Mouse (Mus musculus) lung, embryonic 16.5 days (tissue): ENCODE measurements around the gene Micall2. TPM values are rescaled to one million over a fixed set of nuclear protein-coding genes. Genes with fewer than 3 reads are reported as not detected.
"Not testable (repeated sequence)": the region's sequence is repeated elsewhere in the genome, so short reads cannot be mapped to it uniquely, and the experiment has no call there.

Experiments
- ATAC-seq: fragments of 200-750 bp; cut with Nextera tagmentation; 2 replicates; pipeline ENCODE4 v1.8.0; 2017; ENCODE audit warnings: low read depth, mild to moderate bottlenecking, moderate library complexity
- H3K27ac ChIP-seq: fragments of 300-500 bp; sonication (generic); 2 replicates; pipeline ENCODE4 v1.5.1; 2014; ENCODE audit warnings: mild to moderate bottlenecking, control low read depth, low read length
- H3K27me3 ChIP-seq: fragments of 300-500 bp; sonication (generic); 2 replicates; pipeline ENCODE4 v1.6.1; 2014; ENCODE audit warnings: low read depth, low read length, mixed read lengths; ENCODE audit not compliant: control insufficient read depth, insufficient read depth
- H3K36me3 ChIP-seq: fragments of 300-500 bp; sonication (generic); 2 replicates; pipeline ENCODE4 v1.6.1; 2014; ENCODE audit warnings: low read length; ENCODE audit not compliant: control insufficient read depth, insufficient read depth
- H3K4me1 ChIP-seq: fragments of 300-500 bp; sonication (generic); replicated peaks from 2 replicates; pipeline ENCODE4 v1.6.1; 2014; ENCODE audit warnings: low read length, mixed read lengths; ENCODE audit not compliant: control insufficient read depth, insufficient read depth
- H3K4me2 ChIP-seq: fragments of 300-500 bp; sonication (generic); 2 replicates; pipeline ENCODE4 v1.6.1; 2014; ENCODE audit warnings: low read depth, low read length, control low read depth
- H3K4me3 ChIP-seq: fragments of 300-500 bp; sonication (generic); 2 replicates; pipeline ENCODE4 v1.5.1; 2014; ENCODE audit warnings: mild to moderate bottlenecking, low read length, control low read depth
- H3K9ac ChIP-seq: fragments of 300-500 bp; sonication (generic); 2 replicates; pipeline ENCODE4 v1.6.1; 2014; ENCODE audit warnings: low read length, control low read depth
- H3K9me3 ChIP-seq: fragments of 300-500 bp; sonication (generic); 2 replicates; pipeline ENCODE4 v1.6.1; 2016; ENCODE audit warnings: low read length; ENCODE audit not compliant: control insufficient read depth
- WGBS: fragments of 180-500 bp; shearing (Covaris S2); extraction: QIAGEN DNeasy Blood & Tissue Kit; methylation state at CpG from one replicate; pipeline ENCODE4 v1.1.7; 2014; 5-methylcytosine and 5-hydroxymethylcytosine counted together
- polyA plus RNA-seq: library from polyadenylated mRNA; unstranded; fragments of >200 nt; fragmentation: Nextera tagmentation; extraction: Ambion mirVana; gene quantifications from 2 replicates; pipeline ENCODE4 v1.2.1, GENCODE M21; 2015

Gene Micall2
- polyA plus RNA-seq, 1 experiment from 2014 or later = 4.0 TPM

DNA sequence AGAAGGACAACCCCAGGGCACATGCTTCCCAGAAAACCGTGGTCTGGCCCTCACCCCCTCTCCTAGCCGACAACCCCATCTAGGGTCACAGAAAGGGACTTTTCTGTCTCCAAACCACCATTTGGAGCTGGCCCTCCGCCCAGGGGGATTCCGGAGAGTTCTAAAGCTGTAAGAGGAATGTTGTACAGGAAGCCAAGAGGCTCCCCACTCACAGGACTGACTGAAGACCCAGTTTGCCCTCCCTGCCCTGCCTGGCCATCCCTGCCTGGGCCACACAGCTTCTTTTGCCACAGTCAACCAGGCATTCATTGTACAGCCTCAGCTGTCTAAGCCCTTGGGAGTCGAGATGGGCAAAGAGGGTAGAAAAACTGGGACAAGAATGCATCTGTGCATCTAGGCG is 17.6 kb downstream of the Micall2 start:
- H3K4me2 ChIP-seq = no peak overlapping the region
- H3K27me3 ChIP-seq = no peaks in the 10 kb centered on the region
- peak overlapping the region; percentile 5; the same call in 1 of the 2 replicates for H3K9ac ChIP-seq
- H3K27ac ChIP-seq = 0 out of 2 replicates have a peak overlapping the region, but pooled peaks have one; percentile 31
- H3K9me3 ChIP-seq = no peaks in the 10 kb centered on the region
- H3K36me3 ChIP-seq = no peaks in the 10 kb centered on the region
- H3K4me1 ChIP-seq = peaks cover 4% of the 10 kb centered on the region; the same call in 1 of the 2 replicates
- H3K4me3 ChIP-seq = no peak overlapping the region
- 53% methylated on average over 6 of the region's 6 CpGs for WGBS
- ATAC-seq = peak; percentile 54

DNA sequence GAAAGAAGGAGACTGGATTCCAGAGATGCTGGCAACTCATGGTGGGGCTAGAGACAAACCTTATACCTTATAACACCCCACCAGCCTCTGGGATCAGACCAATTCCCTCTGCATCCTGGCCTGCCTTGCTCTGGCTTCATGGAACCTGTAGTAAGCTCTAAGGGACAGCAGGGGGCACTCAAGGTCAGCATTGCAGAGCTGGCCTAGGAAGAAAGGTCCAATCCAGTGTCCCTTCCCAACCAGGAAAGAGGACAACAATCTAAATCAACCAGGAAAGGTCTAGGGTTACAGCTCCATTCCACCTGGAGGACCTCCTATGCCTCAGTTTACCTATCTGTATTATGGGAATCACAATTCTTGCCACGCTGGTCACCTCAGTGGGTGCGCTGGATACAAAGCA is 18.4 kb downstream of the Micall2 start:
- Histone ChIP-seq H3K4me1 (peaks cover 4% of the 10 kb centered on the region; the same call in 1 of the 2 replicates), H3K9ac (no peak overlapping the region), H3K4me3 (no peak overlapping the region), H3K9me3 (no peaks in the 10 kb centered on the region), H3K27me3 (no peaks in the 10 kb centered on the region), H3K36me3 (no peaks in the 10 kb centered on the region), H3K27ac (no peak overlapping the region), H3K4me2 (no peak overlapping the region)
- 95% methylated on average over 2 of the region's 2 CpGs for WGBS
- peak; percentile 51 for ATAC-seq

DNA sequence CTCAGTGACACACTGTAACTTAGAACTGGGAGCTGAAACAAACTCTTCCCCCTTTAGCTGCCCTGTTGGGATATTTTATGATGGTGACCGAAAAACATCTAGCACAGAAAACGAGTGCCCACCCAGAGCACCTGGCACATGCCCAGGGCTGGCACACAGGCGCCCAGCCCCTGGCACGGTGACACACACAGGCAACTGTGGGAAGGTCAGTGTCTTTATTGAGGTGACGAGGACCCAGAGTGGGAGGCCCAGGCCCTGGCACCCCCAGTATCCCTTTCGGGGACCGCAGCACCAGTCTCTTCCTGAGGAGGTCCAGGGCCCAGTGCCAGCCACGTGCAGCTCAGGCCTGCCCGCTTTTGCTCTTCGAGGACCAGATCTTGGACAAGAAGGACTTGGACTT is 29.6 kb downstream of the Micall2 start:
- H3K4me2 ChIP-seq = no peak overlapping the region
- no peak for ATAC-seq
- no peak overlapping the region for H3K9ac ChIP-seq
- no peak overlapping the region for H3K4me3 ChIP-seq
- H3K4me1 ChIP-seq = no peaks in the 10 kb centered on the region
- no peaks in the 10 kb centered on the region for H3K9me3 ChIP-seq
- no peak overlapping the region for H3K27ac ChIP-seq
- no peaks in the 10 kb centered on the region for H3K36me3 ChIP-seq
- no peaks in the 10 kb centered on the region for H3K27me3 ChIP-seq
- WGBS = 89% methylated on average over 10 of the region's 10 CpGs

DNA sequence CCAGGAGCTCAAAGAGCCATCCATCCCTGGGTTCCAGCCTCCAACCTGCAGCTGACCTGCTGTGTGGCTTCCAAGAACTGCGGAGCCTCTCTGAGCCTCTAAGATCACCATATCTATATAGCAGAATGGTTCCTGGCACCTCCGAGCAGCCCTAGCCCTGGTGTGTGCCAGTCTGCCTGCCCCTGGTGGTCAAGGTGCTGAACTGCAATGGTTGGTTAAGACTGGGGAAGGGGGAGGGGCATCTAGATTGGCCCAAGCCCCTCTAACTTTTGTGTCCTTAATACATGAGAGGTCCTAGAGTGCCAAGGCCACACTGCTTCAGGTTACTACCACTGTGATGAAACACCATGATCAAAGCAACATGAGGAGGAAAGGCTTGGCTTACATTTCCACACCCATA is 33.2 kb downstream of the Micall2 start:
- H3K27ac ChIP-seq = no peak overlapping the region
- H3K27me3 ChIP-seq = no peaks in the 10 kb centered on the region
- H3K9ac ChIP-seq = no peak overlapping the region
- H3K9me3 ChIP-seq = no peaks in the 10 kb centered on the region
- H3K4me1 ChIP-seq = no peaks in the 10 kb centered on the region
- H3K36me3 ChIP-seq = no peaks in the 10 kb centered on the region
- 60% methylated on average over 2 of the region's 2 CpGs for WGBS
- H3K4me2 ChIP-seq = no peak overlapping the region
- H3K4me3 ChIP-seq = no peak overlapping the region
- ATAC-seq = no peak

DNA sequence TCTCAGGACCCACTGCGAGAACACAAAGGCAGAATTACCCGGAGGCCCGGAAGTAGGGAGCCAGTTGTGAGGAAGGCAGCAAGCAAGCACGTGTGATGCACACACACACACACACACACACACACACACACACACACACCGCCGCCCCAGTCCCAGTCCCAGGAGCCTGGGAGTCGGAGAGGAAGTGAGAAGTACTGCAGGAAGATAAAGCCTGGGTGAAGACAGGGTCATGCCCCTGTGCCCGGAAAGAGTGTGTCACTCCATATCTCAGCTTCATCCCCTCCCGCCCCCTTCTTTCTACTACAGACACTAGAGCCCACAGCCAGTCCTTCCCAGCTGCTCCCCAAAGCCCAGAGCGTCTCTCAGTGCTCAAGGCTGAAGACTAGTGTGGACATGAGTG is 33.9 kb downstream of the Micall2 start:
- ATAC-seq = 0 out of 2 replicates have a peak, but pooled peaks have one; percentile 10
- H3K4me2 ChIP-seq = no peak overlapping the region
- no peak overlapping the region for H3K4me3 ChIP-seq
- H3K27ac ChIP-seq = no peak overlapping the region
- no peaks in the 10 kb centered on the region for H3K27me3 ChIP-seq
- H3K9me3 ChIP-seq = no peaks in the 10 kb centered on the region
- no peaks in the 10 kb centered on the region for H3K36me3 ChIP-seq
- H3K9ac ChIP-seq = no peak overlapping the region
- H3K4me1 ChIP-seq = no peaks in the 10 kb centered on the region
- WGBS = 33% methylated on average over 10 of the region's 10 CpGs

DNA sequence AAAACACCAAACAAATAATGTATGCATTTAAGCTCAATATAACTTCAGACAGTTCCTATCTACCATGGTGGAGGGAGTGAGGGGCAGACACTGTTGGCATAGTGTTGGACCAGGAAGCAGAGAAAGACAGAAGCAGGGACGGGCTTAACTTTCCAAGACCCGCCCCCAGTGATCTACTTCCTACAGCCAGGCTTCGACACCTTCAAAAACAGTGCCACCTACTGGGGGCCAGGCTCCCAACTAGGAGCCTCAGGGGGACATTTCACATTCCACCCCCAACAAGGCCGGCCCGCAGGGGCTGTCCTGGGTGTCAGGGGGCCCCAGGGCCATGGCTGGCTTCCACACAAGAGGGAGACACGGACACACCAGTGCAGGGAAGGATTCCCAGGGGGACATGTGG is 39.2 kb downstream of the Micall2 start:
- no peaks in the 10 kb centered on the region for H3K36me3 ChIP-seq
- ATAC-seq = no peak
- WGBS = 83% methylated on average over 6 of the region's 6 CpGs

GRCm38 (mm10) chr5:139695876-139696275 is 40.3 kb downstream of the Micall2 start:
- not testable (repeated sequence) for H3K4me3 ChIP-seq, H3K27me3 ChIP-seq, H3K36me3 ChIP-seq, H3K9me3 ChIP-seq, H3K27ac ChIP-seq, H3K9ac ChIP-seq, ATAC-seq, H3K4me2 ChIP-seq, H3K4me1 ChIP-seq
- 68% methylated on average over 3 of the region's 3 CpGs for WGBS

More for the DNA sequence above, 39.2 kb downstream of the Micall2 start:
- Histone ChIP-seq H3K9me3 (peaks cover 2% of the 10 kb centered on the region; the same call in 1 of the 2 replicates), H3K4me1 (0 out of 2 replicates have a peak, but pooled peaks cover 4% of the 10 kb centered on the region), H3K4me3 (no peak overlapping the region), H3K27me3 (no peaks in the 10 kb centered on the region), H3K4me2 (no peak overlapping the region), H3K9ac (no peak overlapping the region), H3K27ac (no peak overlapping the region)

- H3K27ac ChIP-seq = no peak overlapping the region
- no peak for ATAC-seq
- no peak overlapping the region for H3K9ac ChIP-seq
- H3K4me2 ChIP-seq = 0 out of 2 replicates have a peak overlapping the region, but pooled peaks have one; percentile 2
- H3K27me3 ChIP-seq = no peaks in the 10 kb centered on the region
- WGBS = 18% methylated on average over 7 of the region's 7 CpGs
- peaks cover 2% of the 10 kb centered on the region; the same call in 1 of the 2 replicates for H3K9me3 ChIP-seq
- H3K4me1 ChIP-seq = 0 out of 2 replicates have a peak, but pooled peaks cover 4% of the 10 kb centered on the region
- H3K4me3 ChIP-seq = no peak overlapping the region
- H3K36me3 ChIP-seq = no peaks in the 10 kb centered on the region
Measured at GRCm38 (mm10) chr5:139694989-139695571, 41.1 kb downstream of the Micall2 start.

DNA sequence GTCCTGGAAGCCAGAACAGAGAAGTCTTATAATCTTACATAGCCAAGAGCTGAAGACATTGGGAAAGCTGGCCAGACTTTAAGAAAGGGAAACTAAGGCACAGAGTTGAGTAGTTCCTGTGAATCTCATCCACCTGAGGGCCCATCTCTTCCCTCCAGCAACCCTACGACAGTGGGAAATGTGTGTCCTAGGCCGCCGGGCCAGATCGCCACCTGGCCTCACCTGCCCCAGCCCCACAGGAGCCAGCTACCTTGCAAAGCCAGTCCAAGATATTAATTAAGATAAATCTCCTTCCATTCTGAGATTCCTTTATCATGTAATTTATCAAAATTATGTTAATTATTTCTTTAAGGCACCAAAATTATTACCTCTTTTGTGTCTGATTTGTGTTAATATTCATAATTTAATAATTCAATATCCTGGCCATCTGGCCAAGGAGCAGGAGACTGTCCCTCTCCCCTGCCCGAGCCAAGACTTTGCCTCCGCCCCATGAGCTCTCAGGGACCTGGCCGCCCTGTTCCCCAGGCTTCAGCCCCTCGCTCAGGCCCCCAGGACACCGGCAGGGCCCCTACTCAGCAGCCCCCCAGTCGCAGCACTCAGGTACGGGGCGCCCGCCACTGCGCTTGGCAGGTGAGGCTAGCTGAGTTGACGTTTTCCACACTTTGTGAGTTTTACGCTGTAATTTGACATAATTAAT is 41.7 kb downstream of the Micall2 start:
- Histone ChIP-seq H3K27me3 (no peaks in the 10 kb centered on the region), H3K36me3 (no peaks in the 10 kb centered on the region), H3K9me3 (peaks cover 2% of the 10 kb centered on the region; the same call in 1 of the 2 replicates), H3K9ac (no peak overlapping the region), H3K4me2 (no peak overlapping the region), H3K27ac (no peak overlapping the region), H3K4me3 (no peak overlapping the region), H3K4me1 (0 out of 2 replicates have a peak, but pooled peaks cover 4% of the 10 kb centered on the region)
- WGBS = 52% methylated on average over 16 of the region's 16 CpGs
- ATAC-seq = no peak
